Mouse (Mus musculus): ENCODE measurements around the gene Gm27235. TPM values are rescaled to one million over a fixed set of nuclear protein-coding genes. Genes with fewer than 3 reads are reported as not detected.
"Not testable (repeated sequence)": the region's sequence is repeated elsewhere in the genome, so short reads cannot be mapped to it uniquely, and the experiment has no call there.

Gene Gm27235
- polyA plus RNA-seq (2014; fragmentation: Nextera tagmentation; extraction: Ambion mirVana): not detected in 2 replicates

DNA sequence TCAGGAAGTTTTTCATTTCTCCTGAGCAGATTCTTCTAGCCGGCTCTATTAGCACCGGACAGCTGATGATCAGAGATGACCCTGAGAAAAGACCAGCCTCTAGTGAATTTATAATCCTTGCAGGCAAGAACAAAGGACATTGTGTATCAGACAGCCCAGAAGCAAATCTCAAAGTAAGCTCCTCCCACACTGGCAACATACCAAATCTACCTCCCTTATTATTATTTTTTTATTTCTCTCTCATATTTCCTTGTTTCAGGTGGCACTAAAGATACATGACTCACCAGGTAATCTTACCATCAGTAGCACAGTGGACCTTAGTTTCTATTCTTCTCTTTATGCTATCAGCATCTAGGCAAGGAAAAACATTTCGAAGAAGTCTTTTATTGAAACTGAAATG is at the start of gene Gm27235, which contains the start of gene D730048I06Rik:
Gm27235 (minus strand) TSS at position 101 of the 400 bp plus-strand sequence.
D730048I06Rik (minus strand) TSS at position 112 of the 400 bp plus-strand sequence.
- Histone ChIP-seq H3K36me3 (ENCODE audit: control insufficient read depth, insufficient read depth, low read length) (no peaks in the 10 kb centered on the region), H3K4me3 (ENCODE audit: low read depth, low read length) (no peak within 1 kb of the TSS), H3K4me2 (replicated peaks; ENCODE audit: low read depth, low read length) (no peak within 1 kb of the TSS), H3K27ac (ENCODE audit: low read length) (no peak within 1 kb of the TSS), H3K27me3 (ENCODE audit: control insufficient read depth, insufficient read depth, low read length) (no peaks in the 10 kb centered on the region), H3K4me1 (ENCODE audit: control insufficient read depth, insufficient read depth, low read length) (no peaks in the 10 kb centered on the region), H3K9me3 (ENCODE audit: control insufficient read depth, low read depth, low read length) (no peaks in the 10 kb centered on the region; the same call in 1 of the 2 replicates), H3K9ac (replicated peaks; ENCODE audit: low read depth, low read length) (no peak within 1 kb of the TSS)
- no peak for ATAC-seq (ENCODE audit: insufficient number of reproducible peaks, insufficient read depth, low FRiP score, low read depth)
- WGBS: 84% methylated on average over 3 of the region's 3 CpGs

GRCm38 (mm10) chr9:35817881-35818280 is 28.0 kb upstream of the Gm27235 start:
- not testable (repeated sequence) for H3K9ac ChIP-seq (replicated peaks; ENCODE audit: low read depth, low read length); H3K36me3 ChIP-seq (ENCODE audit: control insufficient read depth, insufficient read depth, low read length); H3K4me1 ChIP-seq (ENCODE audit: control insufficient read depth, insufficient read depth, low read length); ATAC-seq (ENCODE audit: insufficient number of reproducible peaks, insufficient read depth, low FRiP score, low read depth); H3K4me3 ChIP-seq (ENCODE audit: low read depth, low read length); H3K9me3 ChIP-seq (ENCODE audit: control insufficient read depth, low read depth, low read length); H3K4me2 ChIP-seq (replicated peaks; ENCODE audit: low read depth, low read length); H3K27me3 ChIP-seq (ENCODE audit: control insufficient read depth, insufficient read depth, low read length); H3K27ac ChIP-seq (ENCODE audit: low read length)
- WGBS: 93% methylated on average over 15 of the region's 15 CpGs

DNA sequence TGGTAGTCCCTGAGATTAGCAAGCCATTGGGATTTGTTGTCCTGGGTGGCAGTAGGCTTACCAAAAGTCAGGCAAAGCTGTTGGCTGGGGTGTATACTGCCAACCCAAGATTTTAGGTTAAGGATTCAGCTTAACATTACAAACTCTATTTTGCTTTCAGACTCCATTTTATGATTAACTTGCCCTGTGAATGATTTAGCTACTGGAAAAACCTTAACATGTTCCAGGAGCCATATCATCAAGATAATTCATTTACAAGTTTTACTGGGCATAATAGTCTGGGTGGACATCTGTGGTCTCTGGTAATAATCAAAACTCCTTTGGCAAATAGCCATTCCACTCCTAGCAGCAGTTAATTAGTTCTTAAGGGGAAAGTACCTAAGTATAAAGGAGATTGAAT is 8.2 kb upstream of the Gm27235 start:
- no peak overlapping the region for H3K4me2 ChIP-seq (replicated peaks; ENCODE audit: low read depth, low read length)
- H3K4me1 ChIP-seq (ENCODE audit: control insufficient read depth, insufficient read depth, low read length): no peaks in the 10 kb centered on the region
- H3K27me3 ChIP-seq (ENCODE audit: control insufficient read depth, insufficient read depth, low read length): no peaks in the 10 kb centered on the region
- H3K9ac ChIP-seq (replicated peaks; ENCODE audit: low read depth, low read length): no peak overlapping the region
- no peak overlapping the region for H3K27ac ChIP-seq (ENCODE audit: low read length)
- H3K36me3 ChIP-seq (ENCODE audit: control insufficient read depth, insufficient read depth, low read length): no peaks in the 10 kb centered on the region
- H3K9me3 ChIP-seq (ENCODE audit: control insufficient read depth, low read depth, low read length): no peaks in the 10 kb centered on the region; the same call in 1 of the 2 replicates
- no peak overlapping the region for H3K4me3 ChIP-seq (ENCODE audit: low read depth, low read length)
- no peak for ATAC-seq (ENCODE audit: insufficient number of reproducible peaks, insufficient read depth, low FRiP score, low read depth)

DNA sequence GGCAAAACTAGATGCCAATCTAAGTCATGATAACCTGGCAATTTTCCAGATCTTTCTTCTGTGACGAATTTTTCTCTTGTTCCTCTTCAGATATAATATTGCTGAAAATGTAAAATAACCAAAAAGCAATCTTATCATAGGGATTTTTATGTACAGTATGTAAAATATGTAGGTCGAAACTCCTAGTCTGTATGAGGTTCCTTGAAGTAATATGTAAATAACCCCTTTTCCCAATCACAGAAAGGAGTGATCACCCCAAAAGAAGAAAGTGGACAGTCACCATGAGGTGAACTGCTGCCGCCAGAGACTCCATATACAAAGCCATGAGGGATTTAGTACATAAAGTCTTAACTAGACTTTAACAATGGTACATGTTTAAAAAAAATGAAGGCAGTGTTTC is 11.9 kb downstream of the Gm27235 start, which contains the start of gene Gm17727:
Gm17727 (minus strand) TSS at position 101 of the 400 bp plus-strand sequence.
- Histone ChIP-seq H3K9me3 (ENCODE audit: control insufficient read depth, low read depth, low read length) (no peaks in the 10 kb centered on the region), H3K36me3 (ENCODE audit: control insufficient read depth, insufficient read depth, low read length) (no peaks in the 10 kb centered on the region), H3K4me3 (ENCODE audit: low read depth, low read length) (no peak within 1 kb of the TSS), H3K4me1 (ENCODE audit: control insufficient read depth, insufficient read depth, low read length) (no peaks in the 10 kb centered on the region), H3K27me3 (ENCODE audit: control insufficient read depth, insufficient read depth, low read length) (no peaks in the 10 kb centered on the region), H3K9ac (replicated peaks; ENCODE audit: low read depth, low read length) (no peak within 1 kb of the TSS), H3K27ac (ENCODE audit: low read length) (no peak within 1 kb of the TSS), H3K4me2 (replicated peaks; ENCODE audit: low read depth, low read length) (no peak within 1 kb of the TSS)
- ATAC-seq (ENCODE audit: insufficient number of reproducible peaks, insufficient read depth, low FRiP score, low read depth): no peak
- WGBS: 58% methylated on average over 3 of the region's 3 CpGs

- Histone ChIP-seq H3K27me3 (ENCODE audit: control insufficient read depth, insufficient read depth, low read length) (no peaks in the 10 kb centered on the region), H3K9me3 (ENCODE audit: control insufficient read depth, low read depth, low read length) (no peaks in the 10 kb centered on the region), H3K4me1 (ENCODE audit: control insufficient read depth, insufficient read depth, low read length) (no peaks in the 10 kb centered on the region), H3K4me2 (replicated peaks; ENCODE audit: low read depth, low read length) (no peak overlapping the region), H3K36me3 (ENCODE audit: control insufficient read depth, insufficient read depth, low read length) (no peaks in the 10 kb centered on the region), H3K9ac (replicated peaks; ENCODE audit: low read depth, low read length) (no peak overlapping the region), H3K27ac (ENCODE audit: low read length) (no peak overlapping the region), H3K4me3 (ENCODE audit: low read depth, low read length) (no peak overlapping the region)
- ATAC-seq (ENCODE audit: insufficient number of reproducible peaks, insufficient read depth, low FRiP score, low read depth): no peak
These were observed 33.1 kb downstream of the Gm27235 start for GRCm38 (mm10) chr9:35756843-35757242.

- no peak for ATAC-seq (ENCODE audit: insufficient number of reproducible peaks, insufficient read depth, low FRiP score, low read depth)
- Histone ChIP-seq H3K4me2 (replicated peaks; ENCODE audit: low read depth, low read length) (no peak within 1 kb of the TSS), H3K4me1 (ENCODE audit: control insufficient read depth, insufficient read depth, low read length) (no peaks in the 10 kb centered on the region), H3K27ac (ENCODE audit: low read length) (no peak within 1 kb of the TSS), H3K9me3 (ENCODE audit: control insufficient read depth, low read depth, low read length) (no peaks in the 10 kb centered on the region), H3K4me3 (ENCODE audit: low read depth, low read length) (no peak within 1 kb of the TSS), H3K27me3 (ENCODE audit: control insufficient read depth, insufficient read depth, low read length) (no peaks in the 10 kb centered on the region), H3K36me3 (ENCODE audit: control insufficient read depth, insufficient read depth, low read length) (no peaks in the 10 kb centered on the region), H3K9ac (replicated peaks; ENCODE audit: low read depth, low read length) (no peak within 1 kb of the TSS)
These were observed 49.2 kb downstream of the Gm27235 start, which contains the start of gene Gm17677 for GRCm38 (mm10) chr9:35740749-35741148. Gene Gm17677 (plus strand): TSS chr9:35741049.

Other genes with a start within 250 kb of the Gm27235 start
- gene Ddx25, start 231.6 kb downstream of the Gm27235 start, polyA plus RNA-seq (2014; fragmentation: Nextera tagmentation; extraction: Ambion mirVana): 2.8 TPM in 2 replicates
- 22.1 and 23.9 TPM in 2 replicates for gene Pus3, start 231.5 kb downstream of the Gm27235 start, polyA plus RNA-seq (2014; fragmentation: Nextera tagmentation; extraction: Ambion mirVana)
- gene Pate2, start 219.8 kb downstream of the Gm27235 start, polyA plus RNA-seq (2014; fragmentation: Nextera tagmentation; extraction: Ambion mirVana): 0.51 and 0.69 TPM in 2 replicates
- 15.1 and 17.4 TPM in 2 replicates for gene Hyls1, start 219.7 kb downstream of the Gm27235 start, polyA plus RNA-seq (2014; fragmentation: Nextera tagmentation; extraction: Ambion mirVana)
- gene Pate4, start 178.2 kb downstream of the Gm27235 start, polyA plus RNA-seq (2014; fragmentation: Nextera tagmentation; extraction: Ambion mirVana): not detected in 2 replicates
- not detected in 2 replicates for gene Pate3, start 141.9 kb downstream of the Gm27235 start, polyA plus RNA-seq (2014; fragmentation: Nextera tagmentation; extraction: Ambion mirVana)
- not detected in 2 replicates for gene Pate1, start 102.7 kb downstream of the Gm27235 start, polyA plus RNA-seq (2014; fragmentation: Nextera tagmentation; extraction: Ambion mirVana)
- gene Gm17677, start 49.1 kb downstream of the Gm27235 start, polyA plus RNA-seq (2014; fragmentation: Nextera tagmentation; extraction: Ambion mirVana): not detected in 2 replicates
- gene Gm17727, start 12.0 kb downstream of the Gm27235 start, polyA plus RNA-seq (2014; fragmentation: Nextera tagmentation; extraction: Ambion mirVana): not detected in 2 replicates
- gene D730048I06Rik, start within 50 bp of the Gm27235 start, polyA plus RNA-seq (2014; fragmentation: Nextera tagmentation; extraction: Ambion mirVana): not detected in 2 replicates
- not detected in 2 replicates for gene 9230110F15Rik, start 54.0 kb upstream of the Gm27235 start, polyA plus RNA-seq (2014; fragmentation: Nextera tagmentation; extraction: Ambion mirVana)
- not detected in 2 replicates for gene 9230113P08Rik, start 118.3 kb upstream of the Gm27235 start, polyA plus RNA-seq (2014; fragmentation: Nextera tagmentation; extraction: Ambion mirVana)

Measured in stomach, embryonic 14.5 days (tissue).